Mouse (Mus musculus) bone marrow macrophage, adult 2 months (primary cell): ENCODE data around the gene 3110082J24Rik. TPM values are rescaled to one million over a fixed set of nuclear protein-coding genes. Genes with fewer than 3 reads are reported as not detected.

Experiments
- H3K27ac ChIP-seq: 2 replicates; pipeline ENCODE4 v1.5.1; 2012; ENCODE audit warnings: low read depth, low read length; ENCODE audit not compliant: insufficient read depth
- H3K4me1 ChIP-seq: 2 replicates; pipeline ENCODE4 v1.6.1; 2012; ENCODE audit warnings: low read length; ENCODE audit not compliant: control insufficient read depth, insufficient read depth
- H3K4me3 ChIP-seq: 2 replicates; pipeline ENCODE4 v1.5.1; 2012; ENCODE audit warnings: mild to moderate bottlenecking, low read length, moderate library complexity; ENCODE audit not compliant: insufficient read depth
- CTCF ChIP-seq: IDR thresholded peaks from 2 replicates; pipeline ENCODE4 v1.5.1; 2012; ENCODE audit warnings: low read depth, mild to moderate bottlenecking, low read length, moderate library complexity
- POLR2A ChIP-seq: IDR thresholded peaks from 2 replicates; pipeline ENCODE4 v1.6.1; 2012; ENCODE audit warnings: mild to moderate bottlenecking, low read depth, low read length, borderline replicate concordance
- polyA plus RNA-seq: library from polyadenylated mRNA; stranded (reverse); fragments of >200 nt; gene quantifications from 2 replicates; pipeline ENCODE4 v1.2.4, GENCODE M21; 2012; ENCODE audit not compliant: missing spikeins, insufficient read depth, insufficient read length

3110082J24Rik gene
- polyA plus RNA-seq, 1 experiment, result not detected

DNA sequence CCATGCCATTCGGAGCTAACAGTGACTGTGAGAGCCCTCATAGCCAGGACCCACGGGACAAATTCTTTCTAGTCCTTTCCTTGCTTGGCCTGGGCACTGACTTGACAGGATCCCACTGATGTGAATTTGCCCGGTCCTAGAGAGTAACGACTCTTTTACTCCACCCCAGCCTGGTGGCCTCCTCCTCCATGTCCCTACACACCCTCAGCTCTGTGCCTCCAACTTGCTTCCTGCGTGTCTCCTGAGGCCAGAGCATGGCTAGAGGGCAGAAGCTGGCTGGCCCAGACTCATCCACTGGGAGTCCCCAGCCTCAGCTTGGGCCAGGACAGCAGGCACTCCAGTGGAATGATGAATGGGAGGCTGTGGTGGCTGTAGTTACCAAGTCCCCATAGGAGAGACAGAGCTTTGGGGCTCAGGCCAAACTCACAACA, 1.7 kb upstream of the 3110082J24Rik start:
- no peaks in the 10 kb centered on the region for H3K4me1 ChIP-seq
- no peak overlapping the region for H3K4me3 ChIP-seq
- TF ChIP-seq CTCF, result no peak
- no peak for TF ChIP-seq POLR2A
- H3K27ac ChIP-seq, result no peak overlapping the region

DNA sequence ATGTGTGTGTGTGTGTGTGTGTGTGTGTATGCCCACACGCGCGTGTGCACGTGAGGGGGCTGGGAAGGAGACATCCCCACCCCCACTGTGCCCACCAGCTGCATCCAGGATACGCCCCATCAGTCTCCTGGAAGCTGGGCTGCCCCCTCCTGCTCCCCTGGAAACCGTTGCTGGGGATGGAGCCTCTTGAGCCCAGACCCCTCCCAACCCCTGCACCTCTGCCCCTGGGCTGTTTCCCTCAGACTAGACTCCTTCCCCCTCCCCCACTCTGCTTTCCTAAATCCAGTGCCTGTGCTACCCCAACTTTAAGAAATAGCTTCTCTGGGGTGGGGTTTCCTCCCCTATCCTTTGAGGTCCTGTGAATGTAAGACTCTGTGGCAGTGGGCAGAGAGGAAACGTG, 1.3 kb upstream of the 3110082J24Rik start:
- Histone ChIP-seq H3K27ac (no peak overlapping the region), H3K4me3 (no peak overlapping the region), H3K4me1 (no peaks in the 10 kb centered on the region)
- no peak for TF ChIP-seq CTCF
- no peak for TF ChIP-seq POLR2A

DNA sequence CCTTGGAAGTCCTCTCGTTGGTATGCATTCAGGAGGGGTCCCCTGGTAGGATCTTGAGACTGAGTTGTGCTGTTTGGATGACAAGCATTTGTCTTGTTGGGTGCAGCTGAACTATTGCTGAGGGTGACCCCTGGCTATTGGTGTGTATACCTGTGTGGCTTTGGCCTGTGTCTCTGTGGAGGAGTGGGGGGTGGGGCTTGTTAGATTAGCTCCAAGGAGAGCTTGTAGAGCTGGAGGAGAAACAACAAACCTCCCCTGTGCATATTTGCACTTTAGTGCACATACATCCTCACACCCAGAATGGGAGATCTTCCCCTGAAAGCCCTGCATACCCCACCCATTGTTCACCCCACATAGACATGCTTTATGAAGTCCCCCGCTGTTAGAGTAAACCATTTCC, 870 bp upstream of the 3110082J24Rik start:
- TF ChIP-seq CTCF (no peak), POLR2A (no peak)
- H3K4me1 ChIP-seq, result no peaks in the 10 kb centered on the region
- H3K4me3 ChIP-seq, result no peak overlapping the region
- no peak overlapping the region for H3K27ac ChIP-seq

DNA sequence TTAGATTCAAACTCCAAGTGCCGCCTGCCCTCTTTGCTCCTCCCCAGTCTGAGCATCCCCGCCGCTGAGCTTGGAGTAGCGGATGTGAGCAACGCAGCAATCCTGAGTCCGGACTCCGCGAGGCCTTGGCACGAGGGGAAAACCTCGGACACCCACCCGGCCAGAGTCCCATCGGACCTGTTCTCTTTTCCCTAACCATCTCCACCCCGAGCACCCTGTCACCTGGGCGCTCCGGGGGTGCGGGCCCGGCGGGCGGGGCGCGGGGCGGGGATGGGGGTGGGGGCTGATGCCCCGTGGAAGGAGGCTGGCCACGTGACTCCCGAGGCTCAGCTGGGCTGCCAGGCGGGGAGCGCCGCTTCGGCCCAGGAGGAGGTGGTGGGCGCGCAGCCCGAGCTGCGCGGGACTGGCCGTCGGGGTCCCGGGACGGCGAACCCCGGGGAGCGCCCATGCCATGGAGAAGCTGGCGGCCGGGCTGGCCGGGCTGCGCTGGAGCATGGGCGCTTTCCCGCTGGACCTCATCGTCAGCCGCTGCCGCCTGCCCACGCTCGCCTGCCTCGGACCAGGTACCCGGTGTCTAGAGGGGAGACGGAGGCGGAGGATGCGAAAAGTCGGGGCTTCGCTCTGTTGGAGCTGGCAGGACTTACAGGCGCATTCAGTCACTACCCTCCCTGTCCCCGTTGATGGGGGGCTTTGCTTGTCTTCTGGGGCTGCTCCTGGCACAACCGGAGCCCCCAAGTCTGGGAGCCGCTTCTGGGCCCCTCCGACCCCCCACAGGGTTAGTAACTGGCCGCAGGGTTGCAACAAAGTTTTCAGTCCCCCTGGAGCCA, 832 bp downstream of the 3110082J24Rik start, which contains the start of gene Garem2:
Gene Garem2 (plus strand): TSS at position 321 of the 827 bp plus-strand sequence.
- Histone ChIP-seq H3K27ac (no peak within 1 kb of the TSS), H3K4me1 (no peaks in the 10 kb centered on the region), H3K4me3 (no peak within 1 kb of the TSS)
- TF ChIP-seq CTCF (no peak), POLR2A (no peak)

DNA sequence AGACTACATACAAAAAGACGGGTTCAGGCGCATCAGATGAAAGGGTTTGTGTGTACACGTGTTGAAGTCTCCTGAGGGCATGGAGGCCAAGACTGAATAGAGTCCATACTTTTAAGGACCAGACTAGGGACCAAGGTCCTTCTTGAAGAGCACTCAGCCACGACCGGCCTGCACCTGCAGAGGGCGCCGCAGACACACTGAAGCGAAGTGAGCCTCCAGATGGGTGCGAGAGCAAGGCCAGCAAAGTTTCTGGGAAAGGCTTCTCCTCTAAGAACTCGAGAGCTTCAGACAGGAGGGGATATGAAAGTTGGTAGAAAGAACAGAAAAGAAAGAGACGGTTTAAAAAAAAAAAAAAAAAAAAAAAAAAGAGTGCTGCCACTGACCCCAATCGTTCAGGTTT, 1.5 kb downstream of the 3110082J24Rik start:
- Histone ChIP-seq H3K4me1 (no peaks in the 10 kb centered on the region), H3K27ac (no peak overlapping the region), H3K4me3 (no peak overlapping the region)
- TF ChIP-seq CTCF (peak; percentile 39; the same call in 1 of the 2 replicates), POLR2A (no peak)

- Histone ChIP-seq H3K4me1 (no peaks in the 10 kb centered on the region), H3K4me3 (no peak overlapping the region), H3K27ac (no peak overlapping the region)
- TF ChIP-seq CTCF, result no peak
- TF ChIP-seq POLR2A, result no peak
Measured at GRCm38 (mm10) chr5:30103340-30103739, 2.5 kb downstream of the 3110082J24Rik start.

- Histone ChIP-seq H3K4me3 (no peak overlapping the region), H3K27ac (no peak overlapping the region)
- no peak for TF ChIP-seq POLR2A
- TF ChIP-seq CTCF, result no peak
Measured at GRCm38 (mm10) chr5:30098260-30098659, 7.6 kb downstream of the 3110082J24Rik start.

GRCm38 (mm10) chr5:30095731-30096130, 10.2 kb downstream of the 3110082J24Rik start:
- Histone ChIP-seq H3K4me3 (no peak overlapping the region), H3K27ac (no peak overlapping the region), H3K4me1 (no peaks in the 10 kb centered on the region)
- TF ChIP-seq POLR2A (no peak), CTCF (no peak)

More at GRCm38 (mm10) chr5:30098260-30098659, 7.6 kb downstream of the 3110082J24Rik start:
- no peaks in the 10 kb centered on the region for H3K4me1 ChIP-seq

DNA sequence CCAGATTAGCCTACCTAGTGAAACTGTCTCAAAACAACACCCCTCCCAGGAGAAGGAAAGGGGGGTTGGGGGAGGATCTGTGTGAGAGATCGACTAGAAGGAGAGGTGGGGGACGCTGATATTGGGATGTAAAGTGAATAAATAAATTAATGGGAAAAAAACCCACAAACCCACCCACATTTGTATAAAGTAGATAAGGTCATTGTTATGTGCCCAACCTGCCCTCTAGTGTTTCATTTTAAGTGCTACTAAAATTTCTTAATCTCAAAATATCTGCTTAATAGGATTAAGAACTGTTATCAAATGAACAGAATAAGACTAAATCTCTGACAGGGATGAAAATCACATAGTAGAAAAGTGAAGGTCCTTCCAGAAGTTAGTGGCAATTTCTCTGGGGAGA, 11.5 kb downstream of the 3110082J24Rik start:
- H3K27ac ChIP-seq, result no peak overlapping the region
- no peak for TF ChIP-seq CTCF
- no peak for TF ChIP-seq POLR2A
- H3K4me1 ChIP-seq, result no peaks in the 10 kb centered on the region

GRCm38 (mm10) chr5:30092701-30093100, 13.2 kb downstream of the 3110082J24Rik start:
- H3K4me1 ChIP-seq, result no peaks in the 10 kb centered on the region
- TF ChIP-seq CTCF (no peak), POLR2A (no peak)
- no peak overlapping the region for H3K4me3 ChIP-seq
- no peak overlapping the region for H3K27ac ChIP-seq

More for the DNA sequence above, 11.5 kb downstream of the 3110082J24Rik start:
- no peak overlapping the region for H3K4me3 ChIP-seq
